Mouse (Mus musculus): Measurements from ENCODE around the gene Inpp4a. TPM values are rescaled to one million over a fixed set of nuclear protein-coding genes. Genes with fewer than 3 reads are reported as not detected.

The Inpp4a gene
- polyA plus RNA-seq, 1 experiment from 2014 or later = 11.3 TPM

GRCm38 (mm10) chr1:37376751-37377150 lies 77.1 kb downstream of the Inpp4a start:
- H3K4me1 ChIP-seq = peaks cover 25% of the 10 kb centered on the region
- H3K27ac ChIP-seq = peak overlapping the region; percentile 66; the same call in 1 of the 2 replicates
- H3K27me3 ChIP-seq (ENCODE audit: low read depth, poor library complexity, severe bottlenecking) = no peaks in the 10 kb centered on the region
- H3K4me3 ChIP-seq = no peak overlapping the region
- H3K36me3 ChIP-seq = 0 out of 2 replicates have a peak, but pooled peaks cover 3% of the 10 kb centered on the region
- 50% methylated on average over 2 of the region's 2 CpGs for WGBS
- no peaks in the 10 kb centered on the region for H3K9me3 ChIP-seq (replicated peaks)
- DNase-seq (ENCODE audit: low spot score) = peak; percentile 72

GRCm38 (mm10) chr1:37378095-37378494 lies 78.4 kb downstream of the Inpp4a start:
- no peak overlapping the region for H3K4me3 ChIP-seq
- H3K36me3 ChIP-seq = 0 out of 2 replicates have a peak, but pooled peaks cover 3% of the 10 kb centered on the region
- H3K27me3 ChIP-seq (ENCODE audit: low read depth, poor library complexity, severe bottlenecking) = no peaks in the 10 kb centered on the region
- no peaks in the 10 kb centered on the region for H3K9me3 ChIP-seq (replicated peaks)
- WGBS = 92% methylated on average over 5 of the region's 5 CpGs
- no peak overlapping the region for H3K27ac ChIP-seq
- no peak for DNase-seq (ENCODE audit: low spot score)
- H3K4me1 ChIP-seq = peaks cover 25% of the 10 kb centered on the region

GRCm38 (mm10) chr1:37379536-37379935 lies 79.9 kb downstream of the Inpp4a start:
- Histone ChIP-seq H3K9me3 (replicated peaks) (no peaks in the 10 kb centered on the region), H3K27me3 (ENCODE audit: low read depth, poor library complexity, severe bottlenecking) (no peaks in the 10 kb centered on the region), H3K27ac (peak overlapping the region; percentile 2; the same call in 1 of the 2 replicates), H3K4me1 (peaks cover 25% of the 10 kb centered on the region), H3K4me3 (no peak overlapping the region), H3K36me3 (0 out of 2 replicates have a peak, but pooled peaks cover 3% of the 10 kb centered on the region)
- DNase-seq (ENCODE audit: low spot score) = no peak
- WGBS = 53% methylated on average over 4 of the region's 4 CpGs

GRCm38 (mm10) chr1:37380913-37381312 lies 81.2 kb downstream of the Inpp4a start:
- H3K27me3 ChIP-seq (ENCODE audit: low read depth, poor library complexity, severe bottlenecking) = no peaks in the 10 kb centered on the region
- H3K9me3 ChIP-seq (replicated peaks) = no peaks in the 10 kb centered on the region
- H3K4me1 ChIP-seq = peaks cover 23% of the 10 kb centered on the region
- no peak for DNase-seq (ENCODE audit: low spot score)
- H3K4me3 ChIP-seq = no peak overlapping the region
- 0 out of 2 replicates have a peak, but pooled peaks cover 3% of the 10 kb centered on the region for H3K36me3 ChIP-seq
- WGBS = 79% methylated on average over 5 of the region's 5 CpGs
- H3K27ac ChIP-seq = no peak overlapping the region

- Histone ChIP-seq H3K27ac (no peak overlapping the region), H3K36me3 (0 out of 2 replicates have a peak, but pooled peaks cover 3% of the 10 kb centered on the region), H3K27me3 (ENCODE audit: low read depth, poor library complexity, severe bottlenecking) (no peaks in the 10 kb centered on the region), H3K4me3 (no peak overlapping the region), H3K4me1 (peaks cover 3% of the 10 kb centered on the region), H3K9me3 (replicated peaks) (no peaks in the 10 kb centered on the region)
- no peak for DNase-seq (ENCODE audit: low spot score)
- WGBS = 92% methylated on average over 3 of the region's 3 CpGs
Measured at GRCm38 (mm10) chr1:37384304-37384703, 84.6 kb downstream of the Inpp4a start.

- no peaks in the 10 kb centered on the region for H3K9me3 ChIP-seq (replicated peaks)
- H3K27me3 ChIP-seq (ENCODE audit: low read depth, poor library complexity, severe bottlenecking) = no peaks in the 10 kb centered on the region
- H3K4me3 ChIP-seq = no peak overlapping the region
- 0 out of 2 replicates have a peak, but pooled peaks cover 2% of the 10 kb centered on the region for H3K36me3 ChIP-seq
- H3K27ac ChIP-seq = no peak overlapping the region
- H3K4me1 ChIP-seq = no peaks in the 10 kb centered on the region
- no peak for DNase-seq (ENCODE audit: low spot score)
- WGBS = 85% methylated on average over 7 of the region's 7 CpGs
Measured at GRCm38 (mm10) chr1:37386448-37386971, 86.8 kb downstream of the Inpp4a start.

- H3K9me3 ChIP-seq (replicated peaks) = no peaks in the 10 kb centered on the region
- 0 out of 2 replicates have a peak, but pooled peaks cover 5% of the 10 kb centered on the region for H3K36me3 ChIP-seq
- H3K27ac ChIP-seq = no peak overlapping the region
- WGBS = 91% methylated on average over 5 of the region's 5 CpGs
- no peak overlapping the region for H3K4me3 ChIP-seq
- H3K4me1 ChIP-seq = peaks cover 8% of the 10 kb centered on the region; the same call in 1 of the 2 replicates
- no peaks in the 10 kb centered on the region for H3K27me3 ChIP-seq (ENCODE audit: low read depth, poor library complexity, severe bottlenecking)
- DNase-seq (ENCODE audit: low spot score) = no peak
Measured at GRCm38 (mm10) chr1:37393174-37393573, 93.5 kb downstream of the Inpp4a start.

- no peak overlapping the region for H3K27ac ChIP-seq
- 0 out of 2 replicates have a peak, but pooled peaks cover 2% of the 10 kb centered on the region for H3K36me3 ChIP-seq
- H3K27me3 ChIP-seq (ENCODE audit: low read depth, poor library complexity, severe bottlenecking) = no peaks in the 10 kb centered on the region
- peaks cover 24% of the 10 kb centered on the region for H3K4me1 ChIP-seq
- H3K9me3 ChIP-seq (replicated peaks) = no peaks in the 10 kb centered on the region
- no peak for DNase-seq (ENCODE audit: low spot score)
- WGBS = 75% methylated on average over 1 of the region's 1 CpGs
- no peak overlapping the region for H3K4me3 ChIP-seq
Measured at GRCm38 (mm10) chr1:37396481-37396880, 96.8 kb downstream of the Inpp4a start.

GRCm38 (mm10) chr1:37398961-37399360 lies 99.3 kb downstream of the Inpp4a start:
- Histone ChIP-seq H3K4me3 (no peak overlapping the region), H3K9me3 (replicated peaks) (no peaks in the 10 kb centered on the region), H3K4me1 (peaks cover 24% of the 10 kb centered on the region), H3K27ac (no peak overlapping the region), H3K27me3 (ENCODE audit: low read depth, poor library complexity, severe bottlenecking) (no peaks in the 10 kb centered on the region), H3K36me3 (no peaks in the 10 kb centered on the region)
- 25% methylated on average over 3 of the region's 3 CpGs for WGBS
- DNase-seq (ENCODE audit: low spot score) = no peak

- Histone ChIP-seq H3K36me3 (no peaks in the 10 kb centered on the region), H3K27me3 (ENCODE audit: low read depth, poor library complexity, severe bottlenecking) (no peaks in the 10 kb centered on the region), H3K4me1 (peaks cover 24% of the 10 kb centered on the region), H3K9me3 (replicated peaks) (no peaks in the 10 kb centered on the region), H3K27ac (no peak overlapping the region), H3K4me3 (no peak overlapping the region)
- WGBS = 70% methylated on average over 8 of the region's 8 CpGs
- no peak for DNase-seq (ENCODE audit: low spot score)
Measured at GRCm38 (mm10) chr1:37399734-37400133, 100.1 kb downstream of the Inpp4a start.

GRCm38 (mm10) chr1:37401687-37402086 lies 102.0 kb downstream of the Inpp4a start:
- no peak overlapping the region for H3K27ac ChIP-seq
- no peaks in the 10 kb centered on the region for H3K9me3 ChIP-seq (replicated peaks)
- no peaks in the 10 kb centered on the region for H3K27me3 ChIP-seq (ENCODE audit: low read depth, poor library complexity, severe bottlenecking)
- peak; percentile 49 for DNase-seq (ENCODE audit: low spot score)
- H3K4me3 ChIP-seq = no peak overlapping the region
- 64% methylated on average over 4 of the region's 4 CpGs for WGBS
- H3K36me3 ChIP-seq = no peaks in the 10 kb centered on the region
- peaks cover 21% of the 10 kb centered on the region for H3K4me1 ChIP-seq

GRCm38 (mm10) chr1:37405137-37405536 lies 105.5 kb downstream of the Inpp4a start:
- 90% methylated on average over 2 of the region's 2 CpGs for WGBS
- Histone ChIP-seq H3K4me3 (no peak overlapping the region), H3K27me3 (ENCODE audit: low read depth, poor library complexity, severe bottlenecking) (no peaks in the 10 kb centered on the region), H3K9me3 (replicated peaks) (no peaks in the 10 kb centered on the region), H3K4me1 (0 out of 2 replicates have a peak, but pooled peaks cover 2% of the 10 kb centered on the region), H3K27ac (no peak overlapping the region), H3K36me3 (no peaks in the 10 kb centered on the region)
- DNase-seq (ENCODE audit: low spot score) = no peak

GRCm38 (mm10) chr1:37407228-37407627 lies 107.6 kb downstream of the Inpp4a start:
- no peak for DNase-seq (ENCODE audit: low spot score)
- Histone ChIP-seq H3K27ac (no peak overlapping the region), H3K36me3 (no peaks in the 10 kb centered on the region), H3K9me3 (replicated peaks) (no peaks in the 10 kb centered on the region), H3K4me1 (0 out of 2 replicates have a peak, but pooled peaks cover 2% of the 10 kb centered on the region), H3K4me3 (no peak overlapping the region), H3K27me3 (ENCODE audit: low read depth, poor library complexity, severe bottlenecking) (no peaks in the 10 kb centered on the region)
- WGBS = 83% methylated on average over 8 of the region's 8 CpGs

Data from limb, embryonic 10.5 days (tissue).